8 mouse cellular contexts compared by ENCODE assay signal in genomic region chr10:127170837-127171272, GRCm38 (mm10). TPM values are rescaled to one million over a fixed set of nuclear protein-coding genes. Genes with fewer than 3 reads are reported as not detected.
DNase-seq lines count a peak whose midpoint lies in the region; ATAC-seq and TF ChIP-seq lines count a peak whose summit lies in the region.

No protein-coding gene starts in this region.

- H3K4me3 ChIP-seq in intestine, postnatal 0 days (ENCODE audit: low read depth, low read length) = peak overlapping the region; percentile 30
- H3K4me3 ChIP-seq in liver, embryonic 16.5 days (ENCODE audit: low read depth, low read length) = peak overlapping the region; percentile 51
- H3K4me3 ChIP-seq in neural tube, embryonic 11.5 days (ENCODE audit: low read depth, low read length) = peak overlapping the region; percentile 25

- no peak overlapping the region for H3K9ac ChIP-seq in intestine, postnatal 0 days (ENCODE audit: low read depth, low read length)
- H3K9ac ChIP-seq in liver, embryonic 16.5 days (ENCODE audit: low read depth, low read length) = peak overlapping the region; percentile 32; the same call in 1 of the 2 replicates
- no peak overlapping the region for H3K9ac ChIP-seq in neural tube, embryonic 11.5 days (ENCODE audit: low read length)

- H3K4me2 ChIP-seq in intestine, postnatal 0 days (replicated peaks; ENCODE audit: low read depth) = peak overlapping the region; percentile 66
- peak overlapping the region; percentile 74 for H3K4me2 ChIP-seq in liver, embryonic 16.5 days (ENCODE audit: low read depth, low read length)
- peak overlapping the region; percentile 45 for H3K4me2 ChIP-seq in neural tube, embryonic 11.5 days (ENCODE audit: low read depth)

- TF ChIP-seq CTCF in intestine, postnatal 0 days (IDR thresholded peaks at IDR 0.05; ENCODE audit: low read depth) = peak; percentile 92

- no peaks in the 10 kb centered on the region for H3K9me3 ChIP-seq in intestine, postnatal 0 days (ENCODE audit: control insufficient read depth)
- H3K9me3 ChIP-seq in liver, embryonic 16.5 days (replicated peaks; ENCODE audit: control insufficient read depth, low read length) = no peaks in the 10 kb centered on the region
- H3K9me3 ChIP-seq in neural tube, embryonic 11.5 days (ENCODE audit: control insufficient read depth, low read length) = no peaks in the 10 kb centered on the region

- H3K4me1 ChIP-seq in intestine, postnatal 0 days (replicated peaks; ENCODE audit: control insufficient read depth, insufficient read depth, low read length) = 0 out of 2 replicates have a peak, but pooled peaks cover 3% of the 10 kb centered on the region
- H3K4me1 ChIP-seq in liver, embryonic 16.5 days (ENCODE audit: control insufficient read depth, low read depth, low read length) = peaks cover 32% of the 10 kb centered on the region
- H3K4me1 ChIP-seq in neural tube, embryonic 11.5 days (ENCODE audit: control insufficient read depth, insufficient read depth, low read length) = peaks cover 4% of the 10 kb centered on the region; the same call in 1 of the 2 replicates

- H3K27ac ChIP-seq in intestine, postnatal 0 days (ENCODE audit: low read depth, low read length) = no peak overlapping the region
- no peak overlapping the region for H3K27ac ChIP-seq in liver, embryonic 16.5 days (ENCODE audit: low read length)
- H3K27ac ChIP-seq in neural tube, embryonic 11.5 days (ENCODE audit: low read depth, low read length) = no peak overlapping the region

- ATAC-seq in intestine, postnatal 0 days = peak; percentile 58
- peak; percentile 62 for ATAC-seq in liver, embryonic 16.5 days (ENCODE audit: low read depth)
- peak; percentile 54; the same call in 1 of the 2 replicates for ATAC-seq in neural tube, embryonic 11.5 days (ENCODE audit: insufficient read depth, low FRiP score, low TSS enrichment)

- intact Hi-C loops in left cerebral cortex, postnatal 36 days (cut with DNase I) = no loop called here
- intact Hi-C loops in left cerebral cortex, postnatal 14 days (cut with DNase I) = loop anchor here (5.0 kb wide), 1 partner anchor 94 kb away; the partner anchor contains the start of gene Agap2

- peaks cover 14% of the 10 kb centered on the region; the same call in 1 of the 2 replicates for H3K36me3 ChIP-seq in intestine, postnatal 0 days (ENCODE audit: control insufficient read depth, insufficient read depth)
- H3K36me3 ChIP-seq in liver, embryonic 16.5 days (ENCODE audit: control insufficient read depth, insufficient read depth) = peaks cover 4% of the 10 kb centered on the region; the same call in 1 of the 2 replicates
- H3K36me3 ChIP-seq in neural tube, embryonic 11.5 days (ENCODE audit: control insufficient read depth, insufficient read depth, low read length) = no peaks in the 10 kb centered on the region

- peak; percentile 68 to 76 for DNase-seq in left cerebral cortex, postnatal 36 days (ENCODE audit: low spot score in 2 of 2)
- DNase-seq in left cerebral cortex, postnatal 14 days (ENCODE audit: low spot score in 2 of 2) = no peak
- peak; percentile 37 to 69 for DNase-seq in cerebellum, postnatal 4 days (ENCODE audit: low spot score in 2 of 2)
- peak; percentile 97 for DNase-seq in heart, adult 11 months
- peak; percentile 81 for DNase-seq in neural tube, embryonic 11.5 days (ENCODE audit: low spot score)
- peak; percentile 69 to 76 for DNase-seq in thymus, adult 18-20 months

- peaks cover 18% of the 10 kb centered on the region for H3K27me3 ChIP-seq in intestine, postnatal 0 days (replicated peaks; ENCODE audit: control insufficient read depth, insufficient read depth, low read length)
- H3K27me3 ChIP-seq in liver, embryonic 16.5 days (ENCODE audit: control insufficient read depth, insufficient read depth, low read depth, low read length) = peaks cover 22% of the 10 kb centered on the region
- H3K27me3 ChIP-seq in neural tube, embryonic 11.5 days (ENCODE audit: control insufficient read depth, insufficient read depth, low read length) = peaks cover 51% of the 10 kb centered on the region

- WGBS in intestine, postnatal 0 days = 6% methylated on average over 29 of the region's 29 CpGs
- WGBS in liver, embryonic 16.5 days (ENCODE audit: insufficient replicate concordance) = 2% methylated on average over 27 of the region's 29 CpGs
- under 1% methylated on average over 29 of the region's 29 CpGs for WGBS in neural tube, embryonic 11.5 days

RNA-seq across cellular contexts. Expression of gene B4galnt1, which starts 5.8 kb away (rescaled TPM):
- 100 to 1,000 TPM; 116 to 122 TPM for total RNA-seq in left cerebral cortex, postnatal 36 days (2021)
- 100 to 1,000 TPM; 108 to 110 TPM for total RNA-seq in left cerebral cortex, postnatal 14 days (2021)
- 29.4 and 34.1 TPM in 2 replicates for polyA plus RNA-seq in intestine, postnatal 0 days (2015; fragmentation: Nextera tagmentation; extraction: Ambion mirVana)
- polyA plus RNA-seq in liver, embryonic 16.5 days (2015; fragmentation: Nextera tagmentation; extraction: Ambion mirVana) = 18.7 and 24.3 TPM in 2 replicates
- polyA plus RNA-seq in neural tube, embryonic 11.5 days (2014; fragmentation: Nextera tagmentation; extraction: Ambion mirVana) = 17.3 and 19.9 TPM in 2 replicates

RNA-seq across cellular contexts. Expression of gene Slc26a10, which starts 9.6 kb away (rescaled TPM):
- 1 to 10 TPM; 1.8 to 4.4 TPM for total RNA-seq in left cerebral cortex, postnatal 36 days (2021)
- 1 to 10 TPM; 1.1 to 1.4 TPM for total RNA-seq in left cerebral cortex, postnatal 14 days (2021)
- polyA plus RNA-seq in intestine, postnatal 0 days (2015; fragmentation: Nextera tagmentation; extraction: Ambion mirVana) = 0.52 and 0.65 TPM in 2 replicates
- polyA plus RNA-seq in liver, embryonic 16.5 days (2015; fragmentation: Nextera tagmentation; extraction: Ambion mirVana) = 2.2 and 2.7 TPM in 2 replicates
- 0.36 and 0.89 TPM in 2 replicates for polyA plus RNA-seq in neural tube, embryonic 11.5 days (2014; fragmentation: Nextera tagmentation; extraction: Ambion mirVana)

RNA-seq across cellular contexts. Expression of gene Arhgef25, which starts 19.0 kb away (rescaled TPM):
- total RNA-seq in left cerebral cortex, postnatal 36 days (2021) = 100 to 1,000 TPM; 173 to 176 TPM
- 100 to 1,000 TPM in 1 of 2 experiments, 10 to 100 TPM in 1; 92.9 to 103 TPM for total RNA-seq in left cerebral cortex, postnatal 14 days (2021)
- polyA plus RNA-seq in intestine, postnatal 0 days (2015; fragmentation: Nextera tagmentation; extraction: Ambion mirVana) = 14.4 and 15.1 TPM in 2 replicates
- polyA plus RNA-seq in liver, embryonic 16.5 days (2015; fragmentation: Nextera tagmentation; extraction: Ambion mirVana) = 4.8 and 5.7 TPM in 2 replicates
- 31.7 and 31.8 TPM in 2 replicates for polyA plus RNA-seq in neural tube, embryonic 11.5 days (2014; fragmentation: Nextera tagmentation; extraction: Ambion mirVana)

RNA-seq across cellular contexts. Expression of gene Dtx3, which starts 24.7 kb away (rescaled TPM):
- total RNA-seq in left cerebral cortex, postnatal 36 days (2021) = 100 to 1,000 TPM; 195 to 221 TPM
- total RNA-seq in left cerebral cortex, postnatal 14 days (2021) = 100 to 1,000 TPM; 202 to 203 TPM
- polyA plus RNA-seq in intestine, postnatal 0 days (2015; fragmentation: Nextera tagmentation; extraction: Ambion mirVana) = 22.2 and 24.6 TPM in 2 replicates
- 13.4 and 14.8 TPM in 2 replicates for polyA plus RNA-seq in liver, embryonic 16.5 days (2015; fragmentation: Nextera tagmentation; extraction: Ambion mirVana)
- 138 and 148 TPM in 2 replicates for polyA plus RNA-seq in neural tube, embryonic 11.5 days (2014; fragmentation: Nextera tagmentation; extraction: Ambion mirVana)

RNA-seq across cellular contexts. Expression of gene Pip4k2c, which starts 40.5 kb away (rescaled TPM):
- 100 to 1,000 TPM in 1 of 2 experiments, 10 to 100 TPM in 1; 94.6 to 106 TPM for total RNA-seq in left cerebral cortex, postnatal 36 days (2021)
- total RNA-seq in left cerebral cortex, postnatal 14 days (2021) = 10 to 100 TPM; 63.6 to 78.9 TPM
- polyA plus RNA-seq in intestine, postnatal 0 days (2015; fragmentation: Nextera tagmentation; extraction: Ambion mirVana) = 43.0 and 47.0 TPM in 2 replicates
- polyA plus RNA-seq in liver, embryonic 16.5 days (2015; fragmentation: Nextera tagmentation; extraction: Ambion mirVana) = 39.1 and 40.1 TPM in 2 replicates
- 15.4 and 16.4 TPM in 2 replicates for polyA plus RNA-seq in neural tube, embryonic 11.5 days (2014; fragmentation: Nextera tagmentation; extraction: Ambion mirVana)

Comparison
In these comparisons a context has a peak if more than half of its experiments do, and no peak if none do; other contexts are left out.
1. DNase-seq: peak in left cerebral cortex, postnatal 36 days (2 of 2), cerebellum, postnatal 4 days (2 of 2), heart, adult 11 months (single experiment), neural tube, embryonic 11.5 days (single experiment) and thymus, adult 18-20 months (2 of 2); none in left cerebral cortex, postnatal 14 days (0 of 2).
2. Peak in every context shown above with its lines, with median percentiles within 50 percentile points of each other: ATAC-seq, H3K4me2 ChIP-seq and H3K4me3 ChIP-seq.